Mouse (Mus musculus): ENCODE data around the gene Hdhd3. TPM values are rescaled to one million over a fixed set of nuclear protein-coding genes. Genes with fewer than 3 reads are reported as not detected.
"Not testable (repeated sequence)": the region's sequence is repeated elsewhere in the genome, so short reads cannot be mapped to it uniquely, and the experiment has no call there.

Gene Hdhd3
- total RNA-seq, 2 experiments from 2014 or later = 6.0 to 6.5 TPM

- DNase-seq (ENCODE audit: low spot score) = no peak
- intact Hi-C loops (cut with DNase I) = no loop called here
Observed at GRCm38 (mm10) chr4:62480709-62481605, 22.3 kb downstream of the Hdhd3 start.

GRCm38 (mm10) chr4:62479937-62480708 is 23.1 kb downstream of the Hdhd3 start, which contains the start of gene Bspry:
Gene Bspry, plus strand, starts transcription at chr4:62480053.
- DNase-seq (ENCODE audit: low spot score) = no peak

GRCm38 (mm10) chr4:62479593-62479936 is 23.7 kb downstream of the Hdhd3 start:
- DNase-seq (ENCODE audit: low spot score); intact Hi-C loops (cut with DNase I): not testable (repeated sequence)

More at GRCm38 (mm10) chr4:62479937-62480708, 23.1 kb downstream of the Hdhd3 start, which contains the start of gene Bspry:
- intact Hi-C loops (cut with DNase I) = no loop called here

GRCm38 (mm10) chr4:62477542-62478244 is 25.6 kb downstream of the Hdhd3 start:
- no peak for DNase-seq (ENCODE audit: low spot score)
- intact Hi-C loops (cut with DNase I) = no loop called here

GRCm38 (mm10) chr4:62475793-62476192 is 27.5 kb downstream of the Hdhd3 start:
- no peak for DNase-seq (ENCODE audit: low spot score)
- intact Hi-C loops (cut with DNase I) = no loop called here

GRCm38 (mm10) chr4:62475131-62475530 is 28.1 kb downstream of the Hdhd3 start:
- intact Hi-C loops (cut with DNase I) = no loop called here

GRCm38 (mm10) chr4:62472071-62472470 is 31.2 kb downstream of the Hdhd3 start:
- intact Hi-C loops (cut with DNase I) = no loop called here
- DNase-seq (ENCODE audit: low spot score) = no peak

More at GRCm38 (mm10) chr4:62475131-62475530, 28.1 kb downstream of the Hdhd3 start:
- no peak for DNase-seq (ENCODE audit: low spot score)

GRCm38 (mm10) chr4:62470598-62471051 is 32.6 kb downstream of the Hdhd3 start, which contains the start of gene Wdr31:
Gene Wdr31, minus strand, starts transcription at chr4:62470896.
- intact Hi-C loops (cut with DNase I) = no loop called here
- peak; percentile 24 for DNase-seq (ENCODE audit: low spot score)

- no peak for DNase-seq (ENCODE audit: low spot score)
- intact Hi-C loops (cut with DNase I) = no loop called here
Observed at GRCm38 (mm10) chr4:62468158-62468557, 35.1 kb downstream of the Hdhd3 start.

- intact Hi-C loops (cut with DNase I) = no loop called here
- DNase-seq (ENCODE audit: low spot score) = no peak
Observed at GRCm38 (mm10) chr4:62463124-62463523, 40.1 kb downstream of the Hdhd3 start.

- intact Hi-C loops (cut with DNase I) = no loop called here
- no peak for DNase-seq (ENCODE audit: low spot score)
Observed at GRCm38 (mm10) chr4:62460348-62460747, 42.9 kb downstream of the Hdhd3 start.

- DNase-seq (ENCODE audit: low spot score) = no peak
- intact Hi-C loops (cut with DNase I) = loop anchor here (5.0 kb wide), 2 partner anchors 48 to 303 kb away; no protein-coding TSS in a partner anchor
Observed at GRCm38 (mm10) chr4:62459081-62459480, 44.2 kb downstream of the Hdhd3 start.

- intact Hi-C loops (cut with DNase I) = loop anchor here (5.0 kb wide), 2 partner anchors 52 to 307 kb away; no protein-coding TSS in a partner anchor
- DNase-seq (ENCODE audit: low spot score) = no peak
Observed at GRCm38 (mm10) chr4:62454995-62455394, 48.3 kb downstream of the Hdhd3 start.

Other genes starting within 250 kb of the Hdhd3 start
- 10 to 100 TPM; 19.9 to 22.6 TPM for gene Slc31a2, start 240.9 kb downstream of the Hdhd3 start, total RNA-seq (2021)
- 10 to 100 TPM; 17.9 to 18.7 TPM for gene Fkbp15, start 142.9 kb downstream of the Hdhd3 start, total RNA-seq (2021)
- gene Slc31a1, start 142.7 kb downstream of the Hdhd3 start, total RNA-seq (2021) = 10 to 100 TPM; 22.0 to 22.8 TPM
- gene Cdc26, start 94.8 kb downstream of the Hdhd3 start, total RNA-seq (2021) = 10 to 100 TPM; 42.9 to 45.1 TPM
- 1 to 10 TPM; 9.5 to 9.6 TPM for gene Prpf4, start 94.7 kb downstream of the Hdhd3 start, total RNA-seq (2021)
- not detected for gene Rnf183, start 68.2 kb downstream of the Hdhd3 start, total RNA-seq (2021)
- under 1 TPM; 0.42 to 0.48 TPM for gene Wdr31, start 32.6 kb downstream of the Hdhd3 start, total RNA-seq (2021)
- not detected for gene Bspry, start 23.4 kb downstream of the Hdhd3 start, total RNA-seq (2021)
- 10 to 100 TPM; 60.2 to 63.3 TPM for gene Alad, start 16.5 kb upstream of the Hdhd3 start, total RNA-seq (2021)
- 10 to 100 TPM; 17.3 to 18.4 TPM for gene Pole3, start 21.6 kb upstream of the Hdhd3 start, total RNA-seq (2021)
- under 1 TPM; 0.18 to 0.22 TPM for gene 4933430I17Rik, start 21.9 kb upstream of the Hdhd3 start, total RNA-seq (2021)
- 10 to 100 TPM; 27.9 to 31.2 TPM for gene Rgs3, start 56.4 kb upstream of the Hdhd3 start, total RNA-seq (2021)